Mouse (Mus musculus): ENCODE measurements around the gene St7l. TPM values are rescaled to one million over a fixed set of nuclear protein-coding genes. Genes with fewer than 3 reads are reported as not detected.
"Not testable (repeated sequence)": the region's sequence is repeated elsewhere in the genome, so short reads cannot be mapped to it uniquely, and the experiment has no call there.

St7l gene
- polyA plus RNA-seq, 1 experiment from 2014 or later = 33.7 TPM

DNA sequence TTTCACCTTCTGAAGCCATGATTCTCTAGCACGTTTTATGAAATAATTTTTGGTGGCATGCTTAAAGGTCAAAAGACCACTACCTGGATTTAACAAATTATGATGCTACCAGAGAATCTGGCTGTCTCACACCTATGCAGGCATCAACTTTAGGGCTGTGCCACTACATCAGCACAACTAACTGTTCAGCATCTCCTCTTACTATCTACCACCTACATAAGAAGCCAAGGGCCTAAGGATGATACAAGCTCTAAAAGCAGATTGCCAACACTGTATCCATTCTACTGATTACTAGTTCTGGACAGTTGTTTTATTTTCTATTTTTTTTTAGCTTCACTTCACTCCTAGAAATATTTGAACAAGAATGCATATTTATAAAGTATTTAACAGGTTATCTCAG, 9.3 kb upstream of the St7l start:
- Histone ChIP-seq H3K4me1 (no peaks in the 10 kb centered on the region), H3K27me3 (ENCODE audit: poor library complexity, severe bottlenecking) (no peaks in the 10 kb centered on the region), H3K9me3 (no peaks in the 10 kb centered on the region), H3K36me3 (replicated peaks) (peaks cover 50% of the 10 kb centered on the region), H3K27ac (no peak overlapping the region), H3K4me3 (no peak overlapping the region)
- no peak for DNase-seq (ENCODE audit: extremely low spot score, low spot score)
- 93% methylated on average over 1 of the region's 1 CpGs for WGBS

DNA sequence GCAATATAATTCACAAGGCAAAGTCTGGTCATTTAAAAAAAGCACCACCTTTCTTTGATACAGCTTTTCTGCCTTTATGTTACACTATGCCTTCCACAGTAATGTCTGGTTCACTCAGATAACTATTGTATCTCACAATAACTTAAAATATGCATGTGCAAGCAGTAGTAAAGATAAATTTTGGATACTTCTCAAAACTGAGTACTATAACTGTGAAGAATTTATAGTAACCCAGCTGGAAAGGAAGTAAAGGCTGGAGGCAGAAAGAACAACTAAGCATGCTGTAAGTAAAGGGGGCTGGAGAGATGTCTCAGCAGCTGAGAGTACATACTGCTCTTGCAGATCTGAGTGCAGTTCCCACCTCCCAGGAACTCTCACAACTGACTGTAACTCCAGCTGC, 8.9 kb upstream of the St7l start:
- no peaks in the 10 kb centered on the region for H3K4me1 ChIP-seq
- no peak overlapping the region for H3K4me3 ChIP-seq
- no peaks in the 10 kb centered on the region for H3K27me3 ChIP-seq (ENCODE audit: poor library complexity, severe bottlenecking)
- H3K36me3 ChIP-seq (replicated peaks) = peaks cover 46% of the 10 kb centered on the region
- DNase-seq (ENCODE audit: extremely low spot score, low spot score) = no peak
- H3K9me3 ChIP-seq = no peaks in the 10 kb centered on the region
- H3K27ac ChIP-seq = no peak overlapping the region

DNA sequence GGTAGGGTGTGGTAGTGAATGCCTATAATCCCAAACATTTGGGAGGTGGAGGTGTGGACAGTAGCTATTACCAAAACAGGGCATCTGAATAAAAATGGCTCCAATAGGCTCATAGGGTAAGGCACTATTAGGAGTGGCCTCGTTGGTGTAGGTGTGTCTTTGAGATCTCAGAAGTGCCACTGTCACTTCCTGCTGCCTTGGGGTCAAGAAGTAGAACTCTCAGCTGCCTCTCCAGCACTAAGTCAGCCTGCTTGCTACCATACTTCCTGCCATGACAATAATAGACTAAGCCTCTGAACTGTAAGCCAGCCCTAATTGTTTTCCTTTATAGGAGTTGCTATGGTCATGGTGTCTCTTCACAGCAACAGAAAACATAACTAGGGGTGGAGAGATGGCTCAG, 7.7 kb upstream of the St7l start:
- no peaks in the 10 kb centered on the region for H3K27me3 ChIP-seq (ENCODE audit: poor library complexity, severe bottlenecking)
- 74% methylated on average over 1 of the region's 1 CpGs for WGBS
- no peak overlapping the region for H3K27ac ChIP-seq
- H3K36me3 ChIP-seq (replicated peaks) = peaks cover 39% of the 10 kb centered on the region
- H3K4me1 ChIP-seq = peaks cover 2% of the 10 kb centered on the region
- DNase-seq (ENCODE audit: extremely low spot score, low spot score) = no peak
- no peak overlapping the region for H3K4me3 ChIP-seq
- no peaks in the 10 kb centered on the region for H3K9me3 ChIP-seq

DNA sequence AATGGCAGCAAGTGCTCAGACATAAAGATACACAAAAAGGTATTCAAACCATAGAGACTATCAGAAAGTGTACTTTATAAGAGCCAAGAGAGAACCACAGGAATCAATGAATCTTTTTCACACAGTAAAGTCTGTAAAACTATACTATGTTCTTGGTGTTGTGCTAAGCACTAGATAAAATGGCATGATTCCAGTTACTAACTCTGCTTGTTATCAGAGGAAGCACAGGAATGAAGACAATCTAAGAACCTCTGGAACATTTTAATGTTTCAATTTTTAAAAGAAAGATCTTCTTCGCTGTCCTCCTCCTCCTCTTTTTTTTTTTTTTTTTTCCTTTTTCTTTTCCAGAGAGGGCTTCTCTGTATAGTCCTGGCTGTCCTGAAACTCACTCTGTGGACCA, 5.2 kb upstream of the St7l start:
- WGBS = 95% methylated on average over 1 of the region's 1 CpGs
- peaks cover 27% of the 10 kb centered on the region for H3K4me1 ChIP-seq
- H3K9me3 ChIP-seq = no peaks in the 10 kb centered on the region
- no peak for DNase-seq (ENCODE audit: extremely low spot score, low spot score)
- no peak overlapping the region for H3K4me3 ChIP-seq
- H3K27me3 ChIP-seq (ENCODE audit: poor library complexity, severe bottlenecking) = no peaks in the 10 kb centered on the region
- no peak overlapping the region for H3K27ac ChIP-seq
- H3K36me3 ChIP-seq (replicated peaks) = peaks cover 45% of the 10 kb centered on the region

DNA sequence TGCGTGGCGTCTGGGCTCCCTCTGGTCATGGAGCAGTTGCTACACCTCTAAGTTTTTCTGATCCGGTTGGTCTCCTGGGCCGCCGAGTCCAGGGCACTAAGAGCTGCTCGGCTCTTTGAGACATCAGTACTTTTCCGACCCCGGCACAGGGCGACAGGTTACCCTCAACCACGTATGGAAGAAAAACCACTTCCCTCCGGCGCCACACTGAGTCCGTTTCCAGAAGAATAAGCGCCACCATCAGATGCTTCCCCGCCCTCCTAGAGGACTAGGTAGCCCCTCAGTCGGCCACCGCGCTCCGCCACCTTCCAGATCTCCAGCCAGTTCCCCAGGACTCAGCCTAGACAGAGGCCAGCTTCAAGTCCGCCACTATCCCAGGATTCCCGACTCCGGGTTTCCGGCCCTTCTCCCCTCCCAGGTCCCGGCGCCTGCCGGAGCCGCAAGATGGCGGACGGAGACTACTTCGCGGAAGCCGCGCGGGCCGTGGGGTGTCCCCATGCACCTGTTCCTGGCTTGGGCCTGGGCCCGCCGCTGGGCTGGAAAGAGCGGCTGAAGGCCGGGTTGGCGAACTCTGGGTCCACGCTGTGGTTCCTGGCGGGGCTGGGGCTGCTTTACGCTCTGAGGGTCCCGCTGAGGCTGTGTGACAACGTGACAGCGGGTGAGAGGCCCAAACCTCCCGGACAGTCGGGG, 991 bp downstream of the St7l start:
- WGBS = 0% methylated on average over 48 of the region's 48 CpGs
- H3K9me3 ChIP-seq = no peaks in the 10 kb centered on the region

GRCm38 (mm10) chr3:104865341-104865788, 1.6 kb downstream of the St7l start:
- Histone ChIP-seq H3K4me3 (peak overlapping the region; percentile 64), H3K27ac (peak overlapping the region; percentile 93), H3K36me3 (replicated peaks) (peaks cover 29% of the 10 kb centered on the region), H3K27me3 (ENCODE audit: poor library complexity, severe bottlenecking) (no peaks in the 10 kb centered on the region), H3K4me1 (peaks cover 39% of the 10 kb centered on the region), H3K9me3 (no peaks in the 10 kb centered on the region)
- WGBS = 3% methylated on average over 12 of the region's 12 CpGs
- no peak for DNase-seq (ENCODE audit: extremely low spot score, low spot score)

More for the DNA sequence above, 991 bp downstream of the St7l start:
- Histone ChIP-seq H3K27ac (peak overlapping the region; percentile 93), H3K36me3 (replicated peaks) (peaks cover 25% of the 10 kb centered on the region), H3K27me3 (ENCODE audit: poor library complexity, severe bottlenecking) (no peaks in the 10 kb centered on the region), H3K4me3 (peak overlapping the region; percentile 64), H3K4me1 (peaks cover 39% of the 10 kb centered on the region)
- DNase-seq (ENCODE audit: extremely low spot score, low spot score) = peak; percentile 85

DNA sequence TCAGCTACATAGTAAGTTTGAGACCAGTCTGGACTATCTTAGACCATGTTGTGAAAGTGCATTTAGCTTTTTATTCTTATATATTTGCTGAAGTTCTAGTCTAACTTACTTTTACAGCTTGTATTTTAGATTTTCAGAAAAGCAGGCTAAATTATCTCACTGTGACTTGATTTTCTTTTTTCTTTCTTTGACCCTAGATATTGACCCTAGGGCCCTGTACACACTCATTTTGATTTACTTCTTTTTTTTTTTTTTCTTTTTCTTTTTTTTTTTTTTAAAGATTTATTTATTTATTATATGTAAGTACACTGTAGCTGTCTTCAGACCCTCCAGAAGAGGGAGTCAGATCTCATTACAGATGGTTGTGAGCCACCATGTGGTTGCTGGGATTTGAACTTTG, 2.9 kb downstream of the St7l start:
- H3K4me3 ChIP-seq = peak overlapping the region; percentile 64; the same call in 1 of the 2 replicates
- H3K4me1 ChIP-seq = peaks cover 31% of the 10 kb centered on the region
- not testable (repeated sequence) for H3K27ac ChIP-seq; H3K27me3 ChIP-seq (ENCODE audit: poor library complexity, severe bottlenecking); H3K9me3 ChIP-seq; DNase-seq (ENCODE audit: extremely low spot score, low spot score)
- H3K36me3 ChIP-seq (replicated peaks) = peaks cover 32% of the 10 kb centered on the region

DNA sequence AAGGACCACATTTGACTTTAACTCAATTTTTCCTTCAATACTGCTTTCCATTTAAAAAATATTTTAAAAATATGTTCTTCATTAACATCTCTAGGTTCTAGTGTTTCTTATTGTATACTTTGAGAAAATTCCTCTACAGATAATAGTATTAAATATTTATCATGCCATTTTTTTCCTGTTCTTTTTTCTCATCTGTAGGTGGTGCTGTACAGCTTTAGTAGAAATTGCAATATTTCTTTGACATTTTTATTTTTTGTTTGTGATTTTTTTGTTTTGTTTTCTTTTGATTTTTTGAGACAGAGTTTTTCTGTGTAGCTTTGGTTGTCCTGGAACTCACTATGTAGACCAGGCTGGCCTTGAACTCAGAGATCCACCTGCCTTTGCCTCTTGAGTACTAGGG, 5.8 kb downstream of the St7l start:
- H3K4me3 ChIP-seq = no peak overlapping the region
- no peak for DNase-seq (ENCODE audit: extremely low spot score, low spot score)
- peaks cover 57% of the 10 kb centered on the region for H3K36me3 ChIP-seq (replicated peaks)
- no peak overlapping the region for H3K27ac ChIP-seq
- H3K9me3 ChIP-seq = no peaks in the 10 kb centered on the region
- H3K4me1 ChIP-seq = peaks cover 11% of the 10 kb centered on the region
- H3K27me3 ChIP-seq (ENCODE audit: poor library complexity, severe bottlenecking) = no peaks in the 10 kb centered on the region

GRCm38 (mm10) chr3:104888585-104888984, 24.8 kb downstream of the St7l start:
- Histone ChIP-seq H3K4me3 (no peak overlapping the region), H3K27ac (no peak overlapping the region), H3K36me3 (replicated peaks) (peaks cover 70% of the 10 kb centered on the region), H3K9me3 (no peaks in the 10 kb centered on the region), H3K4me1 (no peaks in the 10 kb centered on the region), H3K27me3 (ENCODE audit: poor library complexity, severe bottlenecking) (no peaks in the 10 kb centered on the region)
- 92% methylated on average over 3 of the region's 3 CpGs for WGBS
- no peak for DNase-seq (ENCODE audit: extremely low spot score, low spot score)

DNA sequence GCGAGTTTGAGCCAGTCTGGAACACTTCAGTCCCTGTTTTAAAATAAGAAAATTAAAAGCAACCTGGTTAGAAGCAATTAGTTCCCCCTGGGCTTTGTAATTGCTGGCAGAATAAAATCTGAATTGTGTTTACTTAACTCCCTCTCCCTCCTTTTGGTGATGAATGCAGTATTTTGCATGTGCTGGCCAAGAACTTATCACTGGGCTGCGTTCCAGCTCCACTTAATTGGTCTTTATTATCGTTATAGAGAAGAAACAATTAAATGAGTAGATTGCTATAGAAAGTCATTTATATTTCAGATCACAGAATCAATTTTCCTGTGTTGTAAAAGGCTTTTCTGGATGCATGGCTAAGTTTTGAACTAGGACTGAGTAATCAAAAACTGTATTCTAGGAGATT, 32.3 kb downstream of the St7l start:
- H3K4me3 ChIP-seq = no peak overlapping the region
- DNase-seq (ENCODE audit: extremely low spot score, low spot score) = no peak
- 94% methylated on average over 3 of the region's 3 CpGs for WGBS
- H3K36me3 ChIP-seq (replicated peaks) = peaks cover 80% of the 10 kb centered on the region
- H3K27me3 ChIP-seq (ENCODE audit: poor library complexity, severe bottlenecking) = no peaks in the 10 kb centered on the region
- no peaks in the 10 kb centered on the region for H3K9me3 ChIP-seq
- H3K4me1 ChIP-seq = no peaks in the 10 kb centered on the region
- H3K27ac ChIP-seq = no peak overlapping the region

DNA sequence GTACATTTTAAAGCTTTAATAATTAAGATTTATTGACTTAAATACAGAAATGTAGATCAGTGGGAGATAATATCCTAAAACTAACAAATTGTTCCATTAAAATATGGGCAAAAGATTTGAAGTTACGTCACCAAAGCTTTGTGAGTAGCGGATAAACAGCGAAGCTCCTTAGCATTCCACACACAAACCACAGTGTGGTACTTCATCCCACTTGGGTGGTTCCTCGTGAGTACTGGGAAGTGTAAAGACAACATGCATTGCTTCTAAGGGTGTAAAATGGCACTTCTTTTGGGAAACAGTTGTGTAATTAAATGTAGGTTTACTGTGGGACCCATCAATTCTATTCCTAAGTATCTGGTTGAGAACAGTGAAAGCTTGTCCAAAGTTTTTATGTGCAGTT, 37.3 kb downstream of the St7l start:
- Histone ChIP-seq H3K4me1 (no peaks in the 10 kb centered on the region), H3K4me3 (no peak overlapping the region), H3K36me3 (replicated peaks) (peaks cover 62% of the 10 kb centered on the region), H3K9me3 (no peaks in the 10 kb centered on the region), H3K27ac (no peak overlapping the region), H3K27me3 (ENCODE audit: poor library complexity, severe bottlenecking) (no peaks in the 10 kb centered on the region)
- no peak for DNase-seq (ENCODE audit: extremely low spot score, low spot score)
- WGBS = 92% methylated on average over 4 of the region's 4 CpGs

- Histone ChIP-seq H3K27me3 (ENCODE audit: poor library complexity, severe bottlenecking) (no peaks in the 10 kb centered on the region), H3K4me3 (no peak overlapping the region), H3K27ac (no peak overlapping the region), H3K9me3 (no peaks in the 10 kb centered on the region), H3K36me3 (replicated peaks) (peaks cover 40% of the 10 kb centered on the region), H3K4me1 (peaks cover 5% of the 10 kb centered on the region; the same call in 1 of the 2 replicates)
- over 99% methylated on average over 4 of the region's 4 CpGs for WGBS
- DNase-seq (ENCODE audit: extremely low spot score, low spot score) = no peak
These were observed 41.6 kb downstream of the St7l start for GRCm38 (mm10) chr3:104905389-104905788.

- peaks cover 5% of the 10 kb centered on the region; the same call in 1 of the 2 replicates for H3K4me1 ChIP-seq
- H3K27ac ChIP-seq = no peak overlapping the region
- peaks cover 40% of the 10 kb centered on the region for H3K36me3 ChIP-seq (replicated peaks)
- WGBS = 89% methylated on average over 3 of the region's 3 CpGs
- no peaks in the 10 kb centered on the region for H3K27me3 ChIP-seq (ENCODE audit: poor library complexity, severe bottlenecking)
- H3K9me3 ChIP-seq = no peaks in the 10 kb centered on the region
- DNase-seq (ENCODE audit: extremely low spot score, low spot score) = no peak
- no peak overlapping the region for H3K4me3 ChIP-seq
These were observed 42.2 kb downstream of the St7l start for GRCm38 (mm10) chr3:104906007-104906406.

GRCm38 (mm10) chr3:104909195-104909594, 45.4 kb downstream of the St7l start:
- Histone ChIP-seq H3K27ac (no peak overlapping the region), H3K9me3 (no peaks in the 10 kb centered on the region), H3K36me3 (replicated peaks) (peaks cover 35% of the 10 kb centered on the region), H3K4me1 (peaks cover 5% of the 10 kb centered on the region; the same call in 1 of the 2 replicates), H3K4me3 (no peak overlapping the region), H3K27me3 (ENCODE audit: poor library complexity, severe bottlenecking) (peaks cover 20% of the 10 kb centered on the region)
- no peak for DNase-seq (ENCODE audit: extremely low spot score, low spot score)
- WGBS = 93% methylated on average over 6 of the region's 6 CpGs

Data from forebrain, embryonic 10.5 days (tissue).